Mouse (Mus musculus) small intestine, adult 2 months (tissue): ENCODE results near the gene Vrk1.
A peak's percentile ranks its signal among the peaks of the same experiment; 100 is the strongest.

ENCODE experiments used
- CTCF ChIP-seq: fragments of 200-500 bp; IDR thresholded peaks from 2 replicates; pipeline ENCODE4 v1.5.1; 2012; ENCODE audit warnings: low read depth, mild to moderate bottlenecking, control low read depth, inconsistent platforms, low read length, moderate library complexity, mixed read lengths; ENCODE audit not compliant: insufficient replicate concordance, insufficient read length; ENCODE audit errors: extremely low read depth
- POLR2A ChIP-seq: fragments of 200-500 bp; IDR thresholded peaks from 2 replicates; pipeline ENCODE4 v1.6.1; 2012; ENCODE audit warnings: low read depth, mild to moderate bottlenecking, control low read depth, inconsistent platforms, low read length, moderate library complexity

- TF ChIP-seq CTCF (peak; percentile 86), POLR2A (no peak)
Measured at GRCm38 (mm10) chr12:105962103-105963011, 47.7 kb upstream of the Vrk1 start.
